Mouse (Mus musculus): ENCODE results near the gene 1700016K19Rik.
A peak's percentile ranks its signal among the peaks of the same experiment; 100 is the strongest.
"Not testable (repeated sequence)": the region's sequence is repeated elsewhere in the genome, so short reads cannot be mapped to it uniquely, and the experiment has no call there.

1700016K19Rik gene

GRCm38 (mm10) chr11:75985948-75986347 lies 13.8 kb upstream of the 1700016K19Rik start:
- no peak for DNase-seq (ENCODE audit: low spot score)

DNA sequence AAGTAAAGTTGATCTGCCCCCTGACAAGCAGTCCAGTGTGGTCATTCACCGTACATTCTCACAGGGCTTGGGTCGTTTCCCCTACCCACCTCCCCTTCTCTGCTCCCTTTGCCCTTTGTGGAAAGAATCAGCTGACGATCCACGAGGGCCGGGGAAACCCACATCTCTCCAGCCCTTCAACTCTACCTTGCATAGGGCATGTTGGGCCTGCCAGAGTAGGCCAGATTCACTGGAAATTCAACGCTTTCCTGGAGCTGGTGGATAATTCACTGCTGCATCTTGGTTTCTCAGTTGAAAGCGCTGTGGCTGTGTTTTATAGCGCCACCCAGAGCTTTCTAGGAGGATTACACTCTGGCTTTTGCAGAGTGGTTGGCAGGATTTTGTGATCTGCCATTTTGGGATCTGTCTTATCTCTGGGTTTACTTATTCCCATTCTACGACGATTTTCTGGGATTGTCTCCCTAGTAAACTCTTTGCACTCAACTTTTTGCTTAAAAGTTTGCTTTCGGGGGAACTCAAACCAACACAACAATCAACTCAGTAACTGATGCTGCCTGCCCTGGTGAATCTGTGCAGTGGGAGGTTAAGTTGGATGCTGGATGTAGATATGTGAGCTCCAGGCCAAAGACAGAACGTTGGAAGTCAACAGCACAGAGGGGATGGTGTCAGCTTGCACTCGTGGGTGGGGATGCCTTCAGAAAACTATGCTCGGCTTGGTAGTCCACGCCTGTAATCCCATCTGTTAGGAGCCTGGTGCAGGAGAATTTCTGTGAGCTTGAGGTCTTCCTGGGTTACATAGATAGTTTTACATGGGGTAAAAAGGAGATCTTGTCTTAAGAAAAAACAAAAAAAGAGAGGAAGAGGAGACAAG lies 8.5 kb upstream of the 1700016K19Rik start:
- no peak for DNase-seq (ENCODE audit: low spot score)

- no peak for DNase-seq (ENCODE audit: low spot score)
These were observed 7.8 kb upstream of the 1700016K19Rik start for GRCm38 (mm10) chr11:75991911-75992310.

DNA sequence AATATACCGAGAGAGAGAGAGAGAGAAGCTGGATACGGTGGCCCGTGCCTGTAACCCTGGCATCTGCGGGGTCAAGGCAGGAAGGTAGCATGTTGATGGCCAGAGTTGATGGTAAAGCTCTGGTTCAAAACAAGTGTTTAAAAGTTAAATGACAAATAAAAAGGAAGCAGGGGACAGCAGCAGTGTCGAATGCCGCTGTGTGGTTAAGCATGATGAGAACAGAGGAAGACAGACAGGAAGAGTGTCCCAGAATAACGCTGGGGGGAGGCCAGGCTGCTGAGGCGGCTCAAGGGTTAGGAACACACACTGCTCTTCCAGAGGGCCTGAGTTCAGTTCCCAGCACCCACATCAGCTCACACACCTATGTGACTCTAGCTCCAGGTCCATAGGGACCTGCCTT lies 7.2 kb upstream of the 1700016K19Rik start:
- no peak for DNase-seq (ENCODE audit: low spot score)

DNA sequence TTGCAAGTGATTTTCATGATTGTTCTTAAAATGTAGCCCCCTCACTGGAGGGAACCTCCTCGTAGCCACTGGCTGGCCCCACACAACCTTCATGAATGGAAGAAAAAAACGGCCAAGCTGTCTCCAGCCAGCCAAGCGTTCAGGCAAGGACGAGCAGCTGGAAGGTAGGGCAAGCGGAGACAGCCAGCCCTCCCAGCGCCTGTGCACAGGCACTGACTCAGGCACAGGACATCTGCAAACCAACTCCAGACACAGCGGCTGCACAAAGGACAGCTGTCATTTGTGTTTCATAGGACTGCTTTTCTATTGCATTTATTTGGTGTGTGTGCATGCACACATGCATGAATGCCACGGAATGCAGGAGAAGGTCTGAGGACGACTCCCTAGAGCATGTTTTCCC lies 5.4 kb upstream of the 1700016K19Rik start:
- no peak for DNase-seq (ENCODE audit: low spot score)

DNA sequence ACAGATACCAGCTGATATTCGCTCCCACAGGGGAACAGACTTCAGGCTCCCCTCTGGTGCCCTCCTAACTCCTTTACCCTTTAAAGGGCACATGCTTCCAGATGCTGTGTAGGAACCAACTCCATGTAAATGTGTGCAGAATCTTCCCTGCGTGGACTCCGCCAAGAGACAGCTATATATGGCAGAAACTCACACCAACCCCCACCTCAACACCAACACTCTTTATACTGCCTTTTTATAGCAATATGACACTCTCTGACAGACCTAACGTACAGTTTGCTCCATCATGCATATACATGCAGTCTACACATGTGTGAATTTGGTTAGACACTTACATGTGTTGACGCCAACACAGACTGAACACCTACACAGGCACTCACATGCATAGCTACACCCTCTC lies 989 bp downstream of the 1700016K19Rik start:
- no peak for DNase-seq (ENCODE audit: low spot score)

DNA sequence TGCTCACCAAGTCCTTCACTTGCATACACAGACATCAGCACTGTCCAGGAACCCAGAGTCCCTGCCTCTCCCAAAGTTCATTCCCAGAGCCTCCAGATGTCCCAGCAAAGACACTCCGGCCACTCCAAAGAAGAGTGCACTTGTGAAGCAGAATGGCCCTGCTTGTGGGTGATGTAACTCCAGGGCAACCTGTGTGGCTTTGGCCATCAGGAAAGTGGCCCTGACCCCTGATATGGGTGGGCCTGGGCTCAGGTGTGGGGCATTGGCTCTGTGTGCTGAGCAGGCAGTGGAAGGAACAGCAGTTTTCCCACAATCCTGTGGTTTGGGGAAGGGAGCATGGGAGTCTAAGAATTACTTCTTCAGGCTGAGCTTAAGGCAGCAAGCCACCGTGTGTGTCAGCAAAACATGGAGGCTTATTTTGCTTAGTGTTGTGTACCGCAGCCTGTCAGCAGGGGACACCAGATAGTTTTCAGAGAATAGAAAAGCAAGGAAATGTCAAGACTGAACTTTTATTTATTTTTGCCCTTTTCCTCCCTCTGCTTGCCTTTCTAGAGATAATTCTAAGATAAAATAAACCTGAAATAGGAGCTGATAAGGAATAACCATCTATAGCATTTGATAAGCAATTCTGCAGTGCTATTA lies 1.6 kb downstream of the 1700016K19Rik start:
- DNase-seq (ENCODE audit: low spot score), result no peak

DNA sequence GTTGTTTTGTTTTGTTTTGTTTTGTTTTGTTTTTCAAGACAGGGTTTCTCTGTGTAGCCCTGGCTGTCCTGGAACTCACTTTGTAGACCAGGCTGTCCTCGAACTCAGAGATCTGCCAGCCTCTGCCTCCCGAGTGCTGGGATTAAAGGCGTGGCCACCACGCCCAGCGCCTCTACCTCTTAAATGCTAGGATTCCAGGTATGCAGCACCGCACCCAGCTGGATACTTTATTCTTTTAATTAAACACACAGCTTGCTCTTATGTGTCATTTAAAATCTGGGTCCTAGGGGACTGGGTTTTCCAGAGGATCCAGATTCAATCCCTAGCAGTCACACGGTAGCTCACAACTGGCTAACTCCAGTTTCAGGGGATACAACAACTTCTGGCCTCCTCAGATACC lies 4.6 kb downstream of the 1700016K19Rik start:
- DNase-seq (ENCODE audit: low spot score), result not testable (repeated sequence)

DNA sequence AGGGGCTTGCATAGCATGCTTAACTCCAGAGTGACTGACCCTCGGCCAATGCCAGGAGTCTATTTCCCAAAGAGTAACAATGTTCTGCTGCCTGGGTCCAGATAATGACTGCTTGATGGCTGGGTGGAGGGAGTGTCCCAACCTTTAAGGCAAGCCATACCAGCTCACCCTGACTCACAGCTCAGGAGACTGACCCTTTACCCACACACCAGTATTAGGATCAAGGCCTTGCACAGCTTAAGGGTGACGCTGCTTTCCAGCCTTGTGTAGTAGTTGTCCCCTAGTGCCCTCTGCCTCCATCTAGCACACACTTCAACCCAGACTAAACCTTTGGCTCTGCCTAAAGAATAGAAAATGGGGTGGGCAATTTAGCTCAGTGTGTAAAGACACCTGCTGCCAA lies 8.4 kb downstream of the 1700016K19Rik start:
- DNase-seq (ENCODE audit: low spot score), result no peak

- DNase-seq (ENCODE audit: low spot score), result no peak
These were observed 9.4 kb downstream of the 1700016K19Rik start for GRCm38 (mm10) chr11:76009101-76009500.

DNA sequence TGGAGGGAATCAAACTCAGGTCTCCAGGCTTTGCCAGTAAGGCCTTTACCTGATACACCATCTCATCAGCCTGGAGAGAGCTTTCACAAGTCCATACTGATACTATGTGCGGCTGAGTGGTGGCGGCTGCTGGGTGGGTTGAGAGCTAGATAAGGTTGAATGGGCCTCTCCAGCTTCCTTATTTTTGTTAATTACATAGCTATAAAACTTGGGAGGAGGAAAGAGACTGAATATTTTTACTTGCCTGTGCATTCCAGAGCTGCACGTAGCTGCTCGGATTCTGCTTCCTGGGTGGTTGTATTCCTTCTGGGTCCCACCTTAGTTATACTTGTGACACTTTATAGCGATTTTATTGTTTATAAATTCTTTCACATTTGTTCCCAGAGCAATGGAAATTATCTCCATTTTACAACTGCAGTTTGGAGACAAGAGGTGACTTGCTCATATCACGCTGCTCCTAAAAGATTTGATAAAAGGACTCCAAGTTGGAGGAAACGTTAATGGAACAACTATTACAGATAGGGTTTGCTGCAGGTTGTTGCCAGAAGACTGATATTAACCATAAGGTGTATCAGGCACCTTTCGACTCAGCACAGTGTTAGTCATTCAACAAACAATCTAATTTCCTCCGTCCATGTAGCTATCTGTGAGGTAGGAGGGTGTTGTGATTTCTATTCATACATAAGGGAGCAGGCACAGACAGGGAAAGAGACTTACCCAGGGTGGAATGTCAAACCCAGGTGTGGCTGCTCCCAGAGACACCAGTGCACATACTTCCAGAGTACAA lies 11.3 kb downstream of the 1700016K19Rik start:
- DNase-seq (ENCODE audit: low spot score), result no peak

DNA sequence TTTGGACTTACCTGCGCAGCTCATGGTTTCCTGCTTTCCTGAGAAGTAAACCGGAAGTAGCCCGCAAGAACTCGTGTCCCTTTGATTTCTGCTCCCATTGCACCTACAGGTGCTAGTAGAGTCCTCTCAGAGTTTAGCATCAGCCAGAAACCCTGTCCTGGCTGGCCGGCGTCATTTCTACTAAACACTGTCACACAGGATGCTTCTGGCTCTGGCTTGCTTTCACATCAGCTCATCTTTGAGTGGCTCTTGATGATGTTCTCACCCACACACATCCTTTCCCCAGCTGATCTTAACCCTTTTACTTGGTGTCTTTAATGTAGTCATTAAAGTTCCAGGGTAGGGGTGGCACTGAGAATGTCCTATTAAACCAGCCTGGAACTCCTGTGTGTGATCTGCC lies 15.5 kb downstream of the 1700016K19Rik start:
- DNase-seq (ENCODE audit: low spot score), result no peak

- no peak for DNase-seq (ENCODE audit: low spot score)
These were observed 16.1 kb downstream of the 1700016K19Rik start for GRCm38 (mm10) chr11:76015814-76016213.

GRCm38 (mm10) chr11:76019879-76020278 lies 20.2 kb downstream of the 1700016K19Rik start:
- no peak for DNase-seq (ENCODE audit: low spot score)

- no peak for DNase-seq (ENCODE audit: low spot score)
These were observed 21.2 kb downstream of the 1700016K19Rik start for GRCm38 (mm10) chr11:76020916-76021315.

DNA sequence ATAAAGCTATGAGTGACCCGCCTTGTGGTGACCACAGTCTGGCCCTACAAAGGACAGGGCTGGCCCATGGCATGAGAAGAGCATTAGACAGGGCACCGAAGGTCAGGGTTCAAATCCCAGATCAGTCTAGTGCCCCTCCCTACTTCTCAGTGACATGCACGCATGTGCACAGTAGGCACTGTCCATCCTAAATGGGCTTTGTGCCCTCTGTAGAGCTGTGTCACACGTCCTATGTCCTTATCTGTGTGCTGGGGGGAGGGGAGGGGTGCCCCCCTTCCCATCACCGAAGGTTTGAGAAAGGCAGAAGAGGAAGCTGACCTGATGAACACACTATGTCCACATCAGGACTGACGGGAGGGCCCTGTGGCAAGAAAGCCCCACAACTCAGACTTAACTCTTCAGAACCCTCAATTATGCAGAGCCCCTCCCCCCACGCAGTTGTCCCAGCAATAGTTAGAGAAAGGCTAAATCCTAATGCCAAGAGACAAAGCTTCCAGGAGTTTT lies 25.4 kb downstream of the 1700016K19Rik start:
- DNase-seq (ENCODE audit: low spot score), result no peak

- DNase-seq (ENCODE audit: low spot score), result no peak
These were observed 26.9 kb downstream of the 1700016K19Rik start for GRCm38 (mm10) chr11:76026527-76027138.

- peak; percentile 73 for DNase-seq (ENCODE audit: low spot score)
These were observed 27.7 kb downstream of the 1700016K19Rik start, which contains the start of gene Rflnb for GRCm38 (mm10) chr11:76027139-76028071. Gene Rflnb, minus strand, starts transcription at chr11:76027782.

DNA sequence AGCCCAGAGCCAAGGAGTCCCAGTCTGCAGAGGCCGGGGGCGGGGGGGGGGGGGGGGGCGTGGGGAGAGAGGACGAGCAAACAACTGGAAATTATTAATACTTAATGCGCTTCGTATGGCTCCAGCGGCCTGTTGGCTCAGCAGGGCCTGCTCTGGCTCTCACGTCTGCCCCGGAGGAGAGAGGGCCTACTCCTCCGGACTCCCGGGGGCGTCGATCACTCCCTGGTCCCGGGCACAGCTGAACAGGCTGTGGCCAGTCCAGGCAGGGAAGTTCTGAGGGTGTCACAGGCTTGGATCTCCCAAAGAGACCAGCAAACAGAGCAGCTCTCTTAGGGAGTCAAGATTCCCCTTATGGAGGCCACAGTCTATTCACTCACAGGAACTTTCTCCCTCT lies 28.4 kb downstream of the 1700016K19Rik start:
- DNase-seq (ENCODE audit: low spot score), result peak; percentile 12

DNA sequence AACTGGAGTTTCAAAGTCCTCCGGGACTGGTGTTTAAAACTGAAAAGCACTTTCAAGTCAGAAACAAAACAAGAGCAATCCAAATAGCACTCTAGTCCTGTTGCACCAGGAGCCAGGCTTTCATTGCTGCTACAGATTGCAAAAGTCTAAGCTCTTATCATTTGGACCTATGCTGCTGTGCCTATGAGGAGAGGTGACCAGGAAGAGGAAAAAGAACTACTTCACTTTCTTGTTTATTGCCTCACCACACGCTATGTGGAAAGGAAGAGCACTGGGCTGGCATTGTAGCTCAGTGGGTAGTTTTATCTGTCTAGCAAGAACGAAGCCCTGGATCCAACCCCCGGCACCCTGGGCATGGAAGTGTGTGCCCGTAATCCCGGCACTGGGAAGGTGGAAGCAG lies 33.6 kb downstream of the 1700016K19Rik start:
- DNase-seq (ENCODE audit: low spot score), result no peak

DNA sequence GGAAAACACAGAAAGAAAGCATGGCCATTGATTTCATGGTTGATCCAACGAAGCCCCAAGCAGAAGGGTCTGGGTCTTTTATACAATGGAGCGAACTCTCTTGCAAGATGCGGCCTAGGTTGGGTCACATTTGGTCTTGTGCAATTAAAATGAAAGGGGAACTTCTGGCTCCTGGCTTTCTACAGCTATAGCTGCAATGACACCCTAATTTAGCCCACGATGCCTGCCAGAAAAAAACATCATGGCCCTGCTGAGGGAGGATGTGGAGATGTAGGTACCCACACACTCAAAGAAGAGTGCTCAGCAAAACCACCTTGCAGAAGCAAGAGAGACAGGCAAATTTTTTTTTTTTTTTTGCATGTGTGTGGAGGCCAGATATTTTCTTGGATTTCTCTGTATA lies 34.1 kb downstream of the 1700016K19Rik start:
- no peak for DNase-seq (ENCODE audit: low spot score)

All from ovary, postnatal 10 days (tissue).